Mouse (Mus musculus): ENCODE data around the gene Trak1.

Gene Trak1

GRCm38 (mm10) chr9:121293187-121293586, 4.1 kb upstream of the Trak1 start:
- no peak for DNase-seq (ENCODE audit: low read depth in 2 of 2, low spot score in 2 of 2)

GRCm38 (mm10) chr9:121295221-121295620, 2.1 kb upstream of the Trak1 start:
- DNase-seq (ENCODE audit: low read depth in 2 of 2, low spot score in 2 of 2): no peak

DNA sequence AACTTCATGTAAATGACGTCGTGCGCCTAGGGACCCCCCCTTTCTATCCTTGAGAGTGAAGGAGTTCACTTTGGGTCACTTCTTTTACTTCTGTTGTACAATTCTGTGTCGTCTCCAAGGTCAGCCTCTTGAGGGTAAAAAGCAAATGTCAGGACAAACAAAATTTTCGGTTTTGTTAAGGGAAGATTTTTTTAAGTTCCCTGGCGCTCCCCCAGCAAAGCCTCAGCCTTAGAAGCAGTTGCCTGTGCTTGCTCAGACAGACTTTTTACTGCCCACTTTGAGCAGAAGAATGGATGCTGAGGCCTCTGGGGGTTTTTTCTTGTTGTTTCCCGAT, 730 bp downstream of the Trak1 start:
- DNase-seq (ENCODE audit: low read depth in 2 of 2, low spot score in 2 of 2): peak in 1 of 2 experiments; percentile 20

GRCm38 (mm10) chr9:121298411-121299091, 1.2 kb downstream of the Trak1 start:
- no peak for DNase-seq (ENCODE audit: low read depth in 2 of 2, low spot score in 2 of 2)

DNA sequence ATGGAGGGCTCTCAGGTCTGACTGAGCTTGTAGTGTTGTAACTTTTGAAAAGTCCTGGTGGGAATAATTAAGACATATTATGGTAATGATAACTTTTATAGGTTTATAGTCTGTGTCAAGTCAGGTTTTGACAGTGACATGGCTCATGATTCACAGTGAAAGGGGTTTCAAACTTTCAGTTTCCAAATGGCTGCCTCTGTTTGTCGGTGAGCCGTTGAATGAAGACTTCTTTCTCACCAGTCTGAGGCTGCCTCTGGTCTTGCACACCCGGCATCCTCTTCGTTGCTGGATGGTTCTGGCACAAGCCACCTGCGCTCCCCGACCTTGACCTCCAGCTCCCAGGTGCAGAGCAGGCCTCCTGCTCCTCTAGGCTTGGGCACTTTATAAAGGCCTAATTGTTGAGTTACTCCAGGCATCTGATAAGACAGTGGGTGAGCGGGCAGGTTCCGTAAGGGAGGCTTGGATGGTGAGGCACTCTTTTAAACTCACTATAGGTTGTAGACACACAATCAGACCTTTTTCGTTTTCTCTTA, 2.0 kb downstream of the Trak1 start:
- DNase-seq (ENCODE audit: low read depth in 2 of 2, low spot score in 2 of 2): no peak

GRCm38 (mm10) chr9:121299976-121300570, 2.8 kb downstream of the Trak1 start:
- DNase-seq (ENCODE audit: low read depth in 2 of 2, low spot score in 2 of 2): no peak

DNA sequence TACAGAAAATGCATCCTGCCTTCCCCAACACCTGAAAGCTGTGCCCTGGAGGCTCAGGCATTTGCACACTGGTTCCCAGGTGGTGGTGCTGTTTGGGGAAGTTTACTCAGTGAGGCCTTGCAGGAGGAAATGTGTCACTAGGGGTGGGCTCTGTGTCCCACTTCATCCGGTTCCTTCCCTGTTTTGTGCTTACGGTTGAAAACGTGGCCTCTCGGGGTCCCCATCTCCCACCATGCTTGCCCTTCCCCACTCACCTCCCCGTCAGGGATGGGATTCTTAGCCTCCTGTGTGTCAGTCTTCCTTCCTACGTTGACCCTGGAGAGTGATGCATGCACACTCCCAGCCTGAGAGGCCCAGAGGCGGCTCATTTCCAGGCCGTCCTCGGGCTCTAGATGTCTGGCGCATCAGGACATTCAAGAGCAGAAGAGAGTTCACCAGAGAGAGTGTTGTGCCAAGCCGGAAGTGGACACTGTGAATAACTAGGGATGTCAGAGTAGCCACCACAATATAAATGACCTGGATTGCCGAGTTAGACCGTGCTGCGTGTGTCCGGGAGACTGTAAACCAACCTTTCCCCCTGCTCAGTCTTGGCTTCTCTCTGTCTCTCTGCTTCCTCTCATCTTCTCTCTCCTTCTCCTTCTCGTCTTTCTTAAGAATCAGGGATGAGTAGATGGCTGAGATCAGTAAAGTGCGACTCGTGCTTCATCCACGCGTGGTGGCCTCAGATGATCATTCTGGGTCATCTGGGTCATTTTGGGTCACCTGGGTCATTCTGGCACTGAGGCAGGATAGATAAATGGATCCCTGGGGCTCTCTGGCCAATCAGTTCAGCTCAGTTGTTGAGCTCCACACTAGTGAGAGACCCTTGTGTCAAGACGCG, 4.0 kb downstream of the Trak1 start:
- no peak for DNase-seq (ENCODE audit: low read depth in 2 of 2, low spot score in 2 of 2)

- peak in 1 of 2 experiments; percentile 44 for DNase-seq (ENCODE audit: low read depth in 2 of 2, low spot score in 2 of 2)
Observed at GRCm38 (mm10) chr9:121302543-121302942, 5.2 kb downstream of the Trak1 start.

DNA sequence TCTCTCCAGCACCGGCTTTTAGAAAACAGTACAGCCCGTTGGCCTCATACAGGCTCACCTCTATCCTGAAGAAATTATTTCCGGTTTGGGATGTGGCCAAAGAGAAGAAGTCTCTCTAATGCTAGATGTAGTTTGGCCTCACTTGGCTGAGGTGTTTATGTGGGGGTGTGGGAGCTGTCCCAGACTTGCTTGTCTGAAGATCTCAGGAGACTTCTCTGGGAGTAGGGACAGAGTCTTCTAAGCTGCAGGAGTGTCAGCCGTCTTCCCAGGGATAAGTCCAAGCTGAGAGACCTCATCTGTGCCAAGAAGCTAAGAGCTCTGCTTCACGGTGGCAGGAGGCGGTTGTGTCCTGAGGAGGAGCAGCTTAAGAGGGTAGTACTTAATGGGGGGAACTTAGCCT, 5.8 kb downstream of the Trak1 start:
- no peak for DNase-seq (ENCODE audit: low read depth in 2 of 2, low spot score in 2 of 2)

DNA sequence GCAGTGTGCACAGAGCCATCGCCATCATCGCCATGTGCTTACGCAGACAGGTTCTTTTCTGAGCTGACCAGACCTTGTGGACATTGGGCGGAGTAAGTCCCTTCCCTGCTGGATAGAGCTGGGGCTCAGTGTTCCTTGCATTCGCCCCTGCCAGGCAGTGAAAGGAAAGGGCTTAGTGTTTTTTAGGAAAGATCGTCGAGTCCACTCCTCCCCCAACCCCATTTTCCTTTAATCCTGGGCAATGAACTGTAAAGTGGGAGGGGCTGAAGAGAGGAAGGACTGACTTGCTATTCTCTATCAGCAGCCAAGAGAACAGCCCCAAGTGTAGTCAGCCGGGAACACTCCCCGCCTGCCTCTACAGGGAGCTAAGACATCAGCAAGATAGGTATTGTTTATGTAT, 6.4 kb downstream of the Trak1 start:
- DNase-seq (ENCODE audit: low read depth in 2 of 2, low spot score in 2 of 2): no peak

GRCm38 (mm10) chr9:121304520-121304919, 7.2 kb downstream of the Trak1 start:
- no peak for DNase-seq (ENCODE audit: low read depth in 2 of 2, low spot score in 2 of 2)

DNA sequence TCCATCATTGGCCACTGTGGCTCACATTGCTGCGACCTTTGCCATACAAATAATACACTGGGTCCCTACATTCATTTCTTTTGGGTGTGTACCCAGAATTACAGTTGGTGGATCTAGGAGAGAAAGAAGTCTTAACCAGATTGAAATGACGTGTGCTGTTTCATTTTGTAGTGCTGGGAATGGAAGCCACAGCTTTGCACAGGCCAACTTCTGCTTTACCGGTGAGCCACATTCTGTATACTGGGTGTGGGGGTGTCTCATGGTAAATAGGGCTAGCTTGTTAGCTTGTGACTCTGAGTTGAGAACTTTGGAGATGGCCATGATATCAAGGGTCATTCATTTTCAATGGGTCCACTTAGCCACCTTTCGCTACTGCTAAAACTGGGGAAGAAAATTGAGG, 8.2 kb downstream of the Trak1 start:
- no peak for DNase-seq (ENCODE audit: low read depth in 2 of 2, low spot score in 2 of 2)

- DNase-seq (ENCODE audit: low read depth in 2 of 2, low spot score in 2 of 2): no peak
Observed at GRCm38 (mm10) chr9:121309287-121309686, 12.0 kb downstream of the Trak1 start.

- DNase-seq (ENCODE audit: low read depth in 2 of 2, low spot score in 2 of 2): no peak
Observed at GRCm38 (mm10) chr9:121310501-121310900, 13.2 kb downstream of the Trak1 start.

GRCm38 (mm10) chr9:121311846-121312236, 14.5 kb downstream of the Trak1 start:
- DNase-seq (ENCODE audit: low read depth in 2 of 2, low spot score in 2 of 2): no peak

DNA sequence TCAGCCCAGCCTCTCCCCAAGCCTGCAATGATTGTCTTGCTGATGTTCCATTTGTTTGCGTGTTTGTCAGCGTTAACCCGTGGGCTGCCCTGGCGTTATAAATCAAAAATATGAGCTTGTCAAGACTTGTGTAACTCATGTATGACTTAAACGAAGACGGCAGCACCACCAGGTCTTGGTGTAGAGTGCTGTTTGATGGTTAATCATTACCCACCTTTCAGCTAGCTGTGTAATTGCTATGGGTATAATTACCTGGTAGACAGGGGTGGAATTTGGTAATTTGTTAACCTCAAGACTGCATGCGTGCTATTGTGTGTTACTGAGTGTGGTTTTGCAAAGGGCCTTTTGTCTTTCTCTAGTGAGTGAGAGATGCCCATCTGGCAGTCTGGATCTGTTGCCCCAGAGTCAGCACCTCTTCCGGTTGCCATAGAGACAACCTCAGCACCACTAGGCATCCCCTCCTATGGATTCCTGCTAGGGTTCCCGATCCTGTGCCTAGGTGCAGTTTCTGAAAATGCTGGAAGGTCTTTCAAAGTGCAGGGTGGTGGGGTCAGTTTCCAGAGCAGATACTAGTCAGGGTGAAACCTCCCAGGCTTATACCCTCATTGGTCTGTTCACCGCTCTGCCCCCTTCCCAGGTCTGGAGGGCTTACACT, 15.1 kb downstream of the Trak1 start:
- DNase-seq (ENCODE audit: low read depth in 2 of 2, low spot score in 2 of 2): no peak

- no peak for DNase-seq (ENCODE audit: low read depth in 2 of 2, low spot score in 2 of 2)
Observed at GRCm38 (mm10) chr9:121313656-121314374, 16.5 kb downstream of the Trak1 start.

- no peak for DNase-seq (ENCODE audit: low read depth in 2 of 2, low spot score in 2 of 2)
Observed at GRCm38 (mm10) chr9:121314541-121315152, 17.3 kb downstream of the Trak1 start.

GRCm38 (mm10) chr9:121315901-121316595, 18.7 kb downstream of the Trak1 start:
- DNase-seq (ENCODE audit: low read depth in 2 of 2, low spot score in 2 of 2): no peak

All from CD8-positive naive resting alpha-beta T cell, adult 2 months (primary cell).